Mouse (Mus musculus): ENCODE measurements around the gene Rnasek. TPM values are rescaled to one million over a fixed set of nuclear protein-coding genes. Genes with fewer than 3 reads are reported as not detected.
A peak's percentile ranks its signal among the peaks of the same experiment; 100 is the strongest.

Rnasek gene
- polyA plus RNA-seq, 1 experiment from 2014 or later = 118 TPM

DNA sequence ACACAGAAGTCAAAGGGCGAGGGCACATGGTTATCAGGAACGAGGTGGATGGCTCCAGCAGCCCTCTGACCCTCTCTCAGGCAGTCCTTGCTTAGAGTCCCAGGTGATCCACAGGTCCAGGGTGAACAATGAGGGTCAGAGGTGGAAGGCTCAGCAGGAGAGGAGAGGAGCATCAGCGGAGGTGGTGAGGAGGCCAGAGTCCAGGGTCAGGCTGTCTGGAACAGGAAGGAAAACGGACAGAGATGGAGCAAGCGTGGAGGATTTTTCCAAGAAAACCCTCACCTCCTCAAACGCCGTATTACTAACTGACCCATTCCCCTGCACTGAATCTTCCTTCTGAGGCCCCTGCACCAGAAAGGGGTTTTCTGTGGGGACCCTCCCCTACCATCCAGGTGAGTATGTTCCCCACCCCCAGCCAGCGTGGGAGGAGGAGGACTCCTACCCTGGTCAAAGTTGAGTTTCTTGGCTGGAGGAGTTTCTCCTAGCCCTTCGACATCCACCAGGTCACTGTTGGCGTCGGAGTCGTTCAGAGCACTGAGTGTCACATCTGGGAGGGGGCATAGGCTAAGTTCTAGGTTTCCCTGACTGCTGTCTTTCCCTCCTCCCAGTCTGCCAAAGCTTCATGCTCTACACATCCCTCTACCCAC, 4.3 kb downstream of the Rnasek start:
- Histone ChIP-seq H3K27me3 (peaks cover under 1% of the 10 kb centered on the region), H3K9ac (replicated peaks) (no peak overlapping the region), H3K27ac (no peak overlapping the region), H3K4me1 (replicated peaks) (peaks cover 44% of the 10 kb centered on the region), H3K36me3 (peaks cover 17% of the 10 kb centered on the region), H3K9me3 (no peaks in the 10 kb centered on the region), H3K4me3 (replicated peaks) (no peak overlapping the region), H3K4me2 (no peak overlapping the region)
- no peak for ATAC-seq (ENCODE audit: insufficient number of reproducible peaks, insufficient read depth, low FRiP score, low TSS enrichment, low read depth)
- WGBS = 90% methylated on average over 12 of the region's 12 CpGs

DNA sequence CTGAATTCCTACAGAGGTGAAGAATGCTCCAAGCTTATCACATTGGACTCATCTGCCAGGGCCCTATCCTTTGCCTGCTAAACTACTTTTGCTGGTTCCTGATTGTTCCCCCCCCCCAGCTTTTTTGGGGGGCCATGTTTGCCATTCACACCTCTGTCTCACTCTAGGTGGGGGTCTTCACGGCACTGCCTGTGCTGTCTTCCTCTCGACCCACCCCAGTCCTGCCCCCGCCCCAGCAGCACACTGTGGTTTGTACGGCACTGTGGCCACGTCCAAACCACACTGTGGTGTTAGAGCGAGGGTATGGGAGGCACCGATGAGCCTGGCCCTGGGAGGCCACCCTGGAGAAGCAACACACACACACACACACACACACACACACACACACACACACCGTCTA, 5.1 kb downstream of the Rnasek start:
- Histone ChIP-seq H3K9ac (replicated peaks) (no peak overlapping the region), H3K4me2 (no peak overlapping the region), H3K9me3 (no peaks in the 10 kb centered on the region), H3K36me3 (peaks cover 17% of the 10 kb centered on the region), H3K4me3 (replicated peaks) (no peak overlapping the region), H3K27ac (no peak overlapping the region), H3K4me1 (replicated peaks) (peaks cover 51% of the 10 kb centered on the region), H3K27me3 (peaks cover 10% of the 10 kb centered on the region)
- ATAC-seq (ENCODE audit: insufficient number of reproducible peaks, insufficient read depth, low FRiP score, low TSS enrichment, low read depth) = no peak
- WGBS = 80% methylated on average over 8 of the region's 8 CpGs

GRCm38 (mm10) chr11:70234037-70234436, 5.6 kb downstream of the Rnasek start:
- Histone ChIP-seq H3K4me3 (replicated peaks) (no peak overlapping the region), H3K36me3 (peaks cover 17% of the 10 kb centered on the region), H3K27ac (no peak overlapping the region), H3K4me1 (replicated peaks) (peaks cover 55% of the 10 kb centered on the region), H3K4me2 (no peak overlapping the region), H3K27me3 (peaks cover 14% of the 10 kb centered on the region), H3K9ac (replicated peaks) (no peak overlapping the region), H3K9me3 (no peaks in the 10 kb centered on the region)
- ATAC-seq (ENCODE audit: insufficient number of reproducible peaks, insufficient read depth, low FRiP score, low TSS enrichment, low read depth) = no peak
- WGBS = 58% methylated on average over 5 of the region's 5 CpGs

DNA sequence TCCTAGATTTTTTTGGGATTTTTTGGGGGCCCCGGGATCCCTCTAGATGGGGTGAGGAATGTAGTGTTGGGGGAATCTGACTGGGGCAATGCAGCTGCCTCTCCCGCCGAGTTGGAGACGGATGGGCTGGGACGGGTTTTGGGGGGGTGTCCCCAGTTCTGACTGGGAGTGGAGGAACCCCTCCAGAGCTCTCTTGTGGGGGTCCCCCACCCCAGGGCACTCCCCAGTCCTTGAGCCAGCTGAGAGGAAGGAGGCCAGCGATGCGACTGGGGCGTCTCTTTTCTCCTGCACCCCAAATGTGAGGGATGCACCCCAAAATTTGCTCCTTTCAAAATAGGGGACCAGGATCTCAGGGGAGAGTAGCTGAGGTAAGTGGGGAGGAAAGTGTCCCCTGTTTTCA, 6.6 kb downstream of the Rnasek start:
- Histone ChIP-seq H3K4me2 (peak overlapping the region; percentile 58), H3K27me3 (peaks cover 24% of the 10 kb centered on the region), H3K36me3 (peaks cover 17% of the 10 kb centered on the region), H3K27ac (peak overlapping the region; percentile 59), H3K4me3 (replicated peaks) (peak overlapping the region; percentile 38), H3K4me1 (replicated peaks) (peaks cover 48% of the 10 kb centered on the region), H3K9me3 (no peaks in the 10 kb centered on the region), H3K9ac (replicated peaks) (peak overlapping the region; percentile 50)
- 31% methylated on average over 8 of the region's 8 CpGs for WGBS
- no peak for ATAC-seq (ENCODE audit: insufficient number of reproducible peaks, insufficient read depth, low FRiP score, low TSS enrichment, low read depth)

- H3K4me1 ChIP-seq (replicated peaks) = peaks cover 48% of the 10 kb centered on the region
- WGBS = 2% methylated on average over 9 of the region's 10 CpGs
- H3K4me3 ChIP-seq (replicated peaks) = peak overlapping the region; percentile 38
- H3K9ac ChIP-seq (replicated peaks) = peak overlapping the region; percentile 50
- no peaks in the 10 kb centered on the region for H3K9me3 ChIP-seq
- H3K27ac ChIP-seq = peak overlapping the region; percentile 59
- peak overlapping the region; percentile 58 for H3K4me2 ChIP-seq
- peaks cover 17% of the 10 kb centered on the region for H3K36me3 ChIP-seq
- ATAC-seq (ENCODE audit: insufficient number of reproducible peaks, insufficient read depth, low FRiP score, low TSS enrichment, low read depth) = no peak
- peaks cover 29% of the 10 kb centered on the region for H3K27me3 ChIP-seq
Measured at GRCm38 (mm10) chr11:70232546-70232945, 7.1 kb downstream of the Rnasek start.

DNA sequence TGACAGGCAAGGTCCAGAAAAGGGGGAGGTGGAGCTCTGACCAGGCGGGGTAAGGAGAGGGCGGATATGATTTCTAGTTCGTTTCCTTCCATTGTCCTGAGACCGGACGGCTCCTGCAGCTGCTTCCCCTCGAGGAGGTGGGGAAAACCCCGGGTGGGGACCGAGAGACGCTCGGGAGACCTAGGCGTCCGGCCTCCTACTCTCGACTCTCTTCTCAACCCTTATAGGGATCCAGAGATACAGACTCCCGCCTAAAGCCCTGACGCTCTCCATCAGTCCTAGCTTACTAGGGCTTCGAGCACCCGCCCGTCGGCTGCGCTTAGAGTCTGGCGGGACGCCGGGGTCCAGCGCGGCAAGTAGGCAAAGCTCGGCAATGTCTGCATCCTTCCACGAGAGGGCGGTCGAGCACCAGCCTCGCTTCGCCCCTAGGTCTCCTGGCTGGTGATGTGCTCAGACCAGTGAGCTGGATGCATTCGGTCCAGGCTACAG, 9.4 kb downstream of the Rnasek start:
- peaks cover 52% of the 10 kb centered on the region for H3K27me3 ChIP-seq
- no peak overlapping the region for H3K9ac ChIP-seq (replicated peaks)
- H3K36me3 ChIP-seq = peaks cover 9% of the 10 kb centered on the region
- peak overlapping the region; percentile 34 for H3K4me3 ChIP-seq (replicated peaks)
- no peak for ATAC-seq (ENCODE audit: insufficient number of reproducible peaks, insufficient read depth, low FRiP score, low TSS enrichment, low read depth)
- H3K4me2 ChIP-seq = peak overlapping the region; percentile 49
- peak overlapping the region; percentile 42 for H3K27ac ChIP-seq
- peaks cover 53% of the 10 kb centered on the region for H3K4me1 ChIP-seq (replicated peaks)
- H3K9me3 ChIP-seq = no peaks in the 10 kb centered on the region
- 2% methylated on average over 32 of the region's 32 CpGs for WGBS

- H3K9ac ChIP-seq (replicated peaks) = peak within 1 kb of the TSS; percentile 44; the same call in 1 of the 2 replicates
- no peaks in the 10 kb centered on the region for H3K9me3 ChIP-seq
- H3K27me3 ChIP-seq = peaks cover 60% of the 10 kb centered on the region
- ATAC-seq (ENCODE audit: insufficient number of reproducible peaks, insufficient read depth, low FRiP score, low TSS enrichment, low read depth) = no peak
- H3K4me3 ChIP-seq (replicated peaks) = peak within 1 kb of the TSS; percentile 34
- peak within 1 kb of the TSS; percentile 42 for H3K27ac ChIP-seq
- H3K4me2 ChIP-seq = peak within 1 kb of the TSS; percentile 49
- peaks cover 53% of the 10 kb centered on the region for H3K4me1 ChIP-seq (replicated peaks)
- WGBS = 2% methylated on average over 39 of the region's 39 CpGs
- H3K36me3 ChIP-seq = peaks cover 1% of the 10 kb centered on the region
Measured at GRCm38 (mm10) chr11:70229260-70230010, 10.2 kb downstream of the Rnasek start, which contains the start of gene Bcl6b. Gene Bcl6b (minus strand): TSS chr11:70229798.

DNA sequence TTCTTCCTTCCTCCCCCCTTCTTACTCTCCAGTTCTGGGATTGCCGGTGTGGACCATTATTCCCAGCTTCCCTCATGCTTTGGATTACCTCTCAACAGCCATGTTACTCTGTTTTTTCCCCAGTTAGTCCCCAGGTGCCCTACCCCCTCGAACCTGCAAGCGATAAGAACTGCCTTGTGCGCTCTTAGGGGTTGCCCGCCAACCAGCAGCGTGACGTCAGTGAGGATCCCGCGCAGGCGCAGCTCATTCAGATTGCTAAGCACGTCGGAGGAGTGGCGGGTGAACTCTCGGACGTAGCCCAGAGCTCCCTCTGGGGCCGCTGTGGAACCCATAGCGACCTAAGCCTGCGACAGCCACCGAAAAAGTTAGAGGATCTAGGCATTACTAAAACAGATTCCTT, 10.8 kb downstream of the Rnasek start:
- no peak for ATAC-seq (ENCODE audit: insufficient number of reproducible peaks, insufficient read depth, low FRiP score, low TSS enrichment, low read depth)
- H3K9ac ChIP-seq (replicated peaks) = peak overlapping the region; percentile 44; the same call in 1 of the 2 replicates
- H3K4me3 ChIP-seq (replicated peaks) = peak overlapping the region; percentile 34
- peaks cover 49% of the 10 kb centered on the region for H3K4me1 ChIP-seq (replicated peaks)
- H3K4me2 ChIP-seq = peak overlapping the region; percentile 49
- peaks cover 66% of the 10 kb centered on the region for H3K27me3 ChIP-seq
- H3K36me3 ChIP-seq = no peaks in the 10 kb centered on the region
- WGBS = 2% methylated on average over 19 of the region's 19 CpGs
- H3K27ac ChIP-seq = no peak overlapping the region
- H3K9me3 ChIP-seq = no peaks in the 10 kb centered on the region

DNA sequence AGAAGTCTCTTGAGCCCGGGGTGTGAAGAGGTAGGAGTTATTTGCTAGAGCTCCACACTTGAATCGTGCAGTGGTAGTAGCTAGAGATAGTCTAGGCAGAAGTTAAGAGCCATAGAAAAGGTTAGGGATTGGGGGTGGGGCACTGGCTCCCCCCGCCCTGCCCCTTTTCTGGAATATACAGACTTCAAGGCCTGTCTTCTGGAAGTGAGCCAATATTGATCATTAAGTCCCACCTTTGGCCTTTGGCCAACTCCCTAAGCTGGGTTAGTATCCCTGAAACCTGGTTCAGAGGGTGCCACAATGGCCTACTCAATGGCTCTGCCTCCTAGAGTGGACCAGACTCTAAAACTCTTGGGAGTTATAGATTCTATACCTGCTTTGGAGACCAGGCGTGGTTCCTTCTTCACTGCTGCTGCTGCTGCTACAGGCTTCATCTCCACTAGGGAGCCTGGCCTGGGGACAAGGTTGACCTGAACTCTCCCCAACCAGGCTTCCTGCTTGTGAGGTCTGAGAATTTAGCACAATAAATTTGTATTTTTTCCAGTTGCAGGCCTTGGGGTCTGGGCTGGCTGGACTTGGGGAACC, 11.9 kb downstream of the Rnasek start:
- Histone ChIP-seq H3K4me3 (replicated peaks) (0 out of 2 replicates have a peak overlapping the region, but pooled peaks have one; percentile 27), H3K4me2 (peak overlapping the region; percentile 49), H3K4me1 (replicated peaks) (peaks cover 39% of the 10 kb centered on the region), H3K27me3 (peaks cover 71% of the 10 kb centered on the region), H3K36me3 (no peaks in the 10 kb centered on the region), H3K9me3 (no peaks in the 10 kb centered on the region), H3K9ac (replicated peaks) (no peak overlapping the region), H3K27ac (no peak overlapping the region)
- WGBS = 89% methylated on average over 4 of the region's 4 CpGs
- ATAC-seq (ENCODE audit: insufficient number of reproducible peaks, insufficient read depth, low FRiP score, low TSS enrichment, low read depth) = no peak

- no peaks in the 10 kb centered on the region for H3K36me3 ChIP-seq
- 22% methylated on average over 5 of the region's 5 CpGs for WGBS
- no peaks in the 10 kb centered on the region for H3K9me3 ChIP-seq
- H3K27ac ChIP-seq = no peak overlapping the region
- H3K4me1 ChIP-seq (replicated peaks) = peaks cover 36% of the 10 kb centered on the region
- peak overlapping the region; percentile 27; the same call in 1 of the 2 replicates for H3K4me3 ChIP-seq (replicated peaks)
- no peak for ATAC-seq (ENCODE audit: insufficient number of reproducible peaks, insufficient read depth, low FRiP score, low TSS enrichment, low read depth)
- H3K27me3 ChIP-seq = peaks cover 75% of the 10 kb centered on the region
- peak overlapping the region; percentile 49 for H3K4me2 ChIP-seq
- peak overlapping the region; percentile 42 for H3K9ac ChIP-seq (replicated peaks)
Measured at GRCm38 (mm10) chr11:70227126-70227525, 12.5 kb downstream of the Rnasek start.

GRCm38 (mm10) chr11:70226602-70226890, 13.1 kb downstream of the Rnasek start:
- Histone ChIP-seq H3K9me3 (no peaks in the 10 kb centered on the region), H3K4me1 (replicated peaks) (peaks cover 40% of the 10 kb centered on the region), H3K4me2 (peak overlapping the region; percentile 49), H3K27me3 (peaks cover 76% of the 10 kb centered on the region), H3K4me3 (replicated peaks) (peak overlapping the region; percentile 27), H3K27ac (no peak overlapping the region), H3K9ac (replicated peaks) (peak overlapping the region; percentile 42), H3K36me3 (no peaks in the 10 kb centered on the region)
- WGBS = 6% methylated on average over 18 of the region's 18 CpGs
- no peak for ATAC-seq (ENCODE audit: insufficient number of reproducible peaks, insufficient read depth, low FRiP score, low TSS enrichment, low read depth)

Measured in limb, embryonic 12.5 days (tissue).